Mouse (Mus musculus) liver, adult 2 months (tissue): ENCODE data around the gene Smg9. TPM values are rescaled to one million over a fixed set of nuclear protein-coding genes. Genes with fewer than 3 reads are reported as not detected.
A peak's percentile ranks its signal among the peaks of the same experiment; 100 is the strongest.

Source experiments
- DNase-seq: peaks from one replicate; pipeline ENCODE4 v3.0.0-alpha.2; 2011; ENCODE audit warnings: low read depth, low spot score; ENCODE audit errors: extremely low read depth
- H3K27ac ChIP-seq: fragments of 200-500 bp; replicated peaks from 2 replicates; pipeline ENCODE4 v1.5.1; 2012; ENCODE audit warnings: low read depth, mild to moderate bottlenecking, control low read depth, inconsistent platforms, low read length; ENCODE audit not compliant: insufficient read depth
- H3K27me3 ChIP-seq: fragments of 200-500 bp; 2 replicates; pipeline ENCODE4 v1.6.1; 2012; ENCODE audit warnings: mild to moderate bottlenecking, moderate library complexity, low read length, inconsistent platforms; ENCODE audit not compliant: control insufficient read depth, insufficient read depth
- H3K36me3 ChIP-seq: fragments of 200-500 bp; 2 replicates; pipeline ENCODE4 v1.6.1; 2012; ENCODE audit warnings: low read length, inconsistent platforms; ENCODE audit not compliant: control insufficient read depth, insufficient read depth
- H3K4me1 ChIP-seq: fragments of 200-500 bp; 2 replicates; pipeline ENCODE4 v1.6.1; 2011; ENCODE audit warnings: low read length; ENCODE audit not compliant: control insufficient read depth, insufficient read depth
- H3K4me3 ChIP-seq: fragments of 200-500 bp; 2 replicates; pipeline ENCODE4 v1.5.1; 2011; ENCODE audit warnings: low read depth, mild to moderate bottlenecking, control low read depth, low read length, moderate library complexity; ENCODE audit not compliant: insufficient read depth
- H3K79me2 ChIP-seq: fragments of 200-500 bp; 2 replicates; pipeline ENCODE4 v1.6.1; 2012; ENCODE audit warnings: inconsistent platforms, mild to moderate bottlenecking, low read length, moderate library complexity; ENCODE audit not compliant: control insufficient read depth, insufficient read depth
- H3K9ac ChIP-seq: fragments of 200-500 bp; 2 replicates; pipeline ENCODE4 v1.6.1; 2012; ENCODE audit warnings: low read depth, mild to moderate bottlenecking, control low read depth, inconsistent platforms, low read length
- CTCF ChIP-seq: fragments of 200-500 bp; IDR thresholded peaks from 2 replicates; pipeline ENCODE4 v1.5.1; 2011; ENCODE audit warnings: low read depth, low read length, control low read depth
- POLR2A ChIP-seq: fragments of 200-500 bp; IDR thresholded peaks from 2 replicates; pipeline ENCODE4 v1.6.1; 2011; ENCODE audit warnings: low read length, control low read depth; ENCODE audit not compliant: insufficient read depth; ENCODE audit errors: extremely low read depth
- WGBS: fragments of 180-500 bp; shearing (Covaris S2); methylation state at CpG from one replicate; pipeline ENCODE4 v1.1.7; 2018; 5-methylcytosine and 5-hydroxymethylcytosine counted together
- polyA plus RNA-seq: library from polyadenylated mRNA; depleted of rRNA; stranded (reverse); fragments of >200 nt; gene quantifications from 2 replicates; pipeline ENCODE4 v1.2.3, GENCODE M21; 2012
- total RNA-seq: library from RNA; depleted of rRNA; stranded (reverse); fragments of >200 nt; gene quantifications from 2 replicates; pipeline ENCODE4 v1.2.3, GENCODE M21; 2014

Smg9 gene
- total and polyA plus RNA-seq, 2 experiments: 3.7 to 17.8 TPM

GRCm38 (mm10) chr7:24368946-24369345 lies 30.5 kb upstream of the Smg9 start:
- H3K4me3 ChIP-seq: no peak overlapping the region
- H3K27me3 ChIP-seq: 0 out of 2 replicates have a peak, but pooled peaks cover 4% of the 10 kb centered on the region
- H3K4me1 ChIP-seq: no peaks in the 10 kb centered on the region
- H3K36me3 ChIP-seq: no peaks in the 10 kb centered on the region
- DNase-seq: no peak
- H3K9ac ChIP-seq: no peak overlapping the region
- WGBS: 83% methylated on average over 7 of the region's 7 CpGs
- H3K79me2 ChIP-seq: no peaks in the 10 kb centered on the region
- TF ChIP-seq POLR2A: no peak
- TF ChIP-seq CTCF: no peak
- no peak overlapping the region for H3K27ac ChIP-seq

DNA sequence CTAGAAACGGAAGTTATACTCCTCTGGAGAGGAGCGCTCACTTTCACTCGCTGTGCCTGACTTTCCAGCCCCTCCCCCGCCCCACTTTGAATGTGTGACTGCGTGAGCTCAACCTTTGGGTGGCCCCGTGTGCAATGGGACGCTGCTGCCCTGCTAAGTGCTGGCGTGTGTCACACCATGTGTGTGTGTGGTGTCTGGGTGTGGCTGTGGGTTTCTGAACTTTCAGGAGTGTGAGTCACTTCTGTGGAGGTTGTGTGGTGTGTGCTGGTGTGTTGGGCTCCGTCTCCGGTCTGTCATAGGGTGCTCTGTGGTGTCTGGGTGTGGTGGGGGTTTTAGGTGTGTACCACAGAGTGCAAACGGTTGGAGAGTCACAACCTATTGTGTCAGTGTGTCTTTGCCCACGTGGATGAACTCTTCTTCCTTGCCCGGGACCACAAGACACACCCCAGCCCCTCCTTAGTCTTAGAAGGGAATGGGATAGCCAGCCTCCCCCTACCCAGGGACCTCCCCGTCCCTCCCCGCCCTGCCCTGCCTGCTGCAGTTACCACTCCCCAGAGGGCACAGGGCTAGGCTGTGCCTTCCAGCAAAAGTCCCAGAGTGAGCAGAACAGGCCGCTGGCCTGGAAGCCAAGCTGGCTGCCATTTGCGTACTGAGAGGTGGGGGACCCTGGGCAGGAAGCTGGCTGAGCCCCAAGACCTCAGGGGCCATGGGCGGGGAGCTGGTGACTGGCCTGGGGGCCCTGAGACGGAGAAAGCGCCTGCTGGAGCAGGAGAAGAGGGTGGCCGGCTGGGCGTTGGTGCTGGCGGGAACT lies 29.5 kb upstream of the Smg9 start, which contains the start of gene Kcnn4:
Kcnn4 (plus strand) TSS at position 533 of the 811 bp plus-strand sequence.
- H3K27me3 ChIP-seq: 0 out of 2 replicates have a peak, but pooled peaks cover 4% of the 10 kb centered on the region
- TF ChIP-seq CTCF (no peak), POLR2A (no peak)
- DNase-seq: no peak
- WGBS: 37% methylated on average over 23 of the region's 23 CpGs
- H3K4me1 ChIP-seq: no peaks in the 10 kb centered on the region
- peak within 1 kb of the TSS; percentile 46; the same call in 1 of the 2 replicates for H3K4me3 ChIP-seq
- H3K27ac ChIP-seq: 0 out of 2 replicates have a peak within 1 kb of the TSS, but pooled peaks have one; percentile 18
- H3K36me3 ChIP-seq: no peaks in the 10 kb centered on the region
- H3K79me2 ChIP-seq: no peaks in the 10 kb centered on the region
- H3K9ac ChIP-seq: peak within 1 kb of the TSS; percentile 45; the same call in 1 of the 2 replicates

GRCm38 (mm10) chr7:24371012-24371808 lies 28.2 kb upstream of the Smg9 start:
- Histone ChIP-seq H3K9ac (no peak overlapping the region), H3K27ac (no peak overlapping the region), H3K4me1 (no peaks in the 10 kb centered on the region), H3K79me2 (no peaks in the 10 kb centered on the region), H3K4me3 (0 out of 2 replicates have a peak overlapping the region, but pooled peaks have one; percentile 10), H3K27me3 (0 out of 2 replicates have a peak, but pooled peaks cover 4% of the 10 kb centered on the region), H3K36me3 (no peaks in the 10 kb centered on the region)
- 62% methylated on average over 6 of the region's 7 CpGs for WGBS
- no peak for DNase-seq
- no peak for TF ChIP-seq CTCF

DNA sequence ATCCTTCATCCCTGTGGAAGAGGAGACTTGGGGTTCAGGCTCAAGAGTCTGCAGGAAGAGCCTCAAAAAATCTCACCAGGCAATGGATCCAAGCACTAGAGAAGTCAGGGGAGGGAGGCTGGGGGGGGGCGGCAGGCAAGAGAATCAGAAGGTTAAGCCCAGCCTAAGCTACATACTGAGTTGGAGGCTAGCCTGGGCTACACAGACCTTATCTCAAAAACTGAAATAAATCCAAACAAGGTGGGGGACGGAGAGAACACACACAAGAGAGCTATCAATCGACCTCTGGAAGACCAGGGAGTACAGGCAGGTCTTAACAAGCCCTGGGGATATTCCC lies 27.6 kb upstream of the Smg9 start:
- Histone ChIP-seq H3K36me3 (no peaks in the 10 kb centered on the region), H3K4me1 (no peaks in the 10 kb centered on the region), H3K4me3 (no peak overlapping the region), H3K79me2 (no peaks in the 10 kb centered on the region), H3K27ac (no peak overlapping the region), H3K9ac (no peak overlapping the region), H3K27me3 (0 out of 2 replicates have a peak, but pooled peaks cover 4% of the 10 kb centered on the region)
- 51% methylated on average over 3 of the region's 3 CpGs for WGBS
- DNase-seq: no peak
- no peak for TF ChIP-seq CTCF
- TF ChIP-seq POLR2A: no peak

- no peaks in the 10 kb centered on the region for H3K36me3 ChIP-seq
- no peak overlapping the region for H3K4me3 ChIP-seq
- 76% methylated on average over 11 of the region's 11 CpGs for WGBS
- no peak overlapping the region for H3K9ac ChIP-seq
- peak overlapping the region; percentile 37; the same call in 1 of the 2 replicates for H3K27ac ChIP-seq
- DNase-seq: no peak
- TF ChIP-seq POLR2A: no peak
- no peak for TF ChIP-seq CTCF
- peaks cover 7% of the 10 kb centered on the region; the same call in 1 of the 2 replicates for H3K27me3 ChIP-seq
- no peaks in the 10 kb centered on the region for H3K4me1 ChIP-seq
- no peaks in the 10 kb centered on the region for H3K79me2 ChIP-seq
Measured at GRCm38 (mm10) chr7:24372300-24372699, 27.1 kb upstream of the Smg9 start.

DNA sequence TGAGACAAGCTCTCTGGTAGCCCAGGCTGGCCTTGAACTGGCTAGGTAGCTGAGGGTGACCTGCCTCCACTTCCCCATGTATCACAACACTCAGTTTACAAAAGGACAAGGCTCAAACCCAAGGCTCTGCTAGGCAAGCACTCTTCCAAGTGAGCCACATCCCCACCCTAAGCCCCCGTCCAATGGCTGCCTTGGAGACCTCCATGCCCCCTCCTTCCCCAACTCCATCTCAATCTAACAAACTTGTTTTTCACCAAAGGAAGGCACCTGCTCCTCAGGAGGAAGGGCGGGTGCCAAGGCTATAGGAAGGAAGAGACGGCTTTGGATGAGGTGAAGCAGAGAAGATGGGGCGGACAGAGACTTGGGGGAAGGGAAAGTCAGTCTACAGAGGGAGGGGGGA lies 26.6 kb upstream of the Smg9 start:
- 65% methylated on average over 4 of the region's 4 CpGs for WGBS
- no peak overlapping the region for H3K4me3 ChIP-seq
- H3K4me1 ChIP-seq: no peaks in the 10 kb centered on the region
- TF ChIP-seq CTCF (no peak), POLR2A (no peak)
- H3K36me3 ChIP-seq: no peaks in the 10 kb centered on the region
- H3K27me3 ChIP-seq: peaks cover 7% of the 10 kb centered on the region; the same call in 1 of the 2 replicates
- no peak overlapping the region for H3K9ac ChIP-seq
- DNase-seq: no peak
- H3K79me2 ChIP-seq: no peaks in the 10 kb centered on the region
- H3K27ac ChIP-seq: peak overlapping the region; percentile 37; the same call in 1 of the 2 replicates
